Mouse (Mus musculus) heart, postnatal 36 days (tissue): ENCODE results near the gene Yars. TPM values are rescaled to one million over a fixed set of nuclear protein-coding genes. Genes with fewer than 3 reads are reported as not detected.
A peak's percentile ranks its signal among the peaks of the same experiment; 100 is the strongest.

Experiments used
- DNase-seq, 2 experiments: peaks; one replicate each; pipeline ENCODE4 v3.0.0; 2021 to 2022
- intact Hi-C: fragments of 180-260 bp; cut with DNase I; formaldehyde crosslinking; loops from one replicate; pipeline ENCODE4 v1.15.1; 2025
- total RNA-seq, 2 experiments: library from RNA; stranded (reverse); gene quantifications; 2 replicates each; pipeline ENCODE4 v1.2.3; 2021

Gene Yars
- total RNA-seq, 2 experiments from 2014 or later = 26.3 to 31.0 TPM

DNA sequence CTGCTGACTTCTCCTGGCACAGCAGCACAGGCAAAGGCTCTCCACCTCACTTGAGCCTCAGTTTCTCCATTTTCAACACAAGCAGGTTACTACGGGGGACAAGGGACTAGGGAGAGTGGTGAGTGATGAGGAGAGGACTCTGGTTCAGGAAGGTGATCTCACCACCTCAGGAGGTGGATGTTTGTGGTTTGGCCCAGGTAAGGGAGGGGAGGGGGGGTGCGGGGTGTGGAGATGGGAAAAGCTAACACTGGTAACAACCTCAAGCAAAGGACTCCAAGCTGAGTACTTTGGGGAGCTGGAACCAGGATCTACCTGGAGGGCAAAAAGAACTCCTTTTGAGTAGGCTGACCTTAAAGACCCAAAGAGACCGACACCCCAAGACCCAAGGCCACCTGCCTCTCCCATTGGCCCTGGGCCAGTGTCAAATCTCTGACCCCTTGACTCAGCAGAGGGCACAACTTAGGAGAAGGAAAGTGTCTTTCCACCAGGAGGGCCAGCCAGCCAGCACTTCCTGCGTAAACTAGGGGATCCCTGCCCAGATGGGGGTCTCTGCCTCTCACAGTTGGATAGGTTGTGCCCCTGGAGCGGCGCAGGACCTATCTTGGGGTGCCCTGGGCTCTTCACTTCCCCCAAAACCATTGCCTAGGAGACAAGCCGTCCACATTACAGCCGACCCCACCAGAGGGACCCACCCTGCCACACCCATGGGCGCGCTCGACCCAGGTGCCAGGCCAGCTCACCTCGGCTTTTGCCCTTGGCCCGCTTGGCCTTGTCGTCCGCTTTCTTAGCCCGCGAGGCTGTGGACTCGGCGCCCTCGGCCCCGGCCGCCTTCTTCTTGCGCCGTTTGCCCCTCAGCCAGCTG, 58.1 kb downstream of the Yars start:
- intact Hi-C loops = loop anchor here (2.0 kb wide), 1 partner anchor 27 kb away; no protein-coding TSS in a partner anchor
- DNase-seq = no peak

GRCm38 (mm10) chr4:129248243-129248767, 58.7 kb downstream of the Yars start:
- intact Hi-C loops = no loop called here

GRCm38 (mm10) chr4:129249288-129249687, 59.7 kb downstream of the Yars start:
- intact Hi-C loops = no loop called here
- no peak for DNase-seq

More at GRCm38 (mm10) chr4:129248243-129248767, 58.7 kb downstream of the Yars start:
- peak in 1 of 2 experiments; percentile 49 for DNase-seq

DNA sequence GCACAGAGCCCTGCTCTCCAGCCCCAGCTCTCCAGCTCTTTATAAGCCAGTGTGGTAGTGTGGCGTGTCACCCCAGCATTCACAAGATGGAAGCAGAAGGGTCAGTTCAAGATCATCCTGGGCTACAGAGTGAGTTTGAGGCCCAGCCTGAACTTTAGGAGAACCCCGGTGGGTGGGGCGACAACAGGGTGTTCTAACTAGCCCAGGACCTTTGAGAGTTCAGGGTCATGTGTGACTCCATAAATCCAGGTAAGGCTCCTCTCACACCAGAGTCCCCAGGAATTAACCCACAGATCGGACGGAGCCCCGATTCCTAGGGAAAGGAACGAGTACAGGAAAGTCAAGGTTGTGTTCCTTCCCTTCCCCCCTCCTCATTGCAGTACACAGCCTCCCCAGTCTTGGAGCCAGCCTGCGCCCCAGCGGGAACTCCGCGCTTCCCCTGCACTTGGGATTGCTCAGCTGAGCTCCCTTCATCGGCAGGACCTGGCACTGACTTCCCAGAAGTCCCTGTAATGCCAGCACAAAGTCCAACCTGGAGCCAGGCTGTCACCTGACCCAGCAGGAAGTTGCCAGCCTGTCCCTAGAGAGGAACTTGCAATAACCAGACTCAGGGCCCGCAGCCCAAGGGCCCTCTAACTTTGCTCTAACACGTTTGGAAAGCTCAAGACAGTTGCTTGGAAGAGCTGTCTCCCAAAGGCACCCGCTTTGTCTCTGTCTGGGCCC, 61.4 kb downstream of the Yars start:
- DNase-seq = no peak
- intact Hi-C loops = no loop called here

GRCm38 (mm10) chr4:129251482-129252125, 62.0 kb downstream of the Yars start:
- intact Hi-C loops = no loop called here

DNA sequence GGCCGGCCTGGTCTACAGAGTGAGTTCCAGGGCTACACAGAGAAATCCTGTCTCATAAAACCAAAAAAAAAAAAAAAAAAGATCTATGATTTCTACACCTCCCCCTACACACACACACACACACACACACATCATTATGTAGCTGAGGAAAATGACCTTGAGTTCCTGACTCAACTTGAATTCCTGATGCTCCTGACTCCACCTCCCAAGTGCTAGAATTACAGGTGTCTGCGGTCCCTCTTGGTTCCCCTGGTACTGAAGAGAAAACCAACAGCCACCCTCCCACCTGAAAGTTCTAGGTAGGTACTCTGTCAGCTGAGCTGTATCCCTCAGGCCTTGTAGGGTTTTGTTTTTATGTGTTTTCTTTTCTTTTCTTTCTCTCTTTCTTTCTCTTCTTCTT, 62.9 kb downstream of the Yars start:
- intact Hi-C loops = no loop called here
- DNase-seq = no peak

More at GRCm38 (mm10) chr4:129251482-129252125, 62.0 kb downstream of the Yars start:
- DNase-seq = no peak

- intact Hi-C loops = no loop called here
- no peak for DNase-seq
Observed at GRCm38 (mm10) chr4:129254571-129254970, 65.0 kb downstream of the Yars start.

DNA sequence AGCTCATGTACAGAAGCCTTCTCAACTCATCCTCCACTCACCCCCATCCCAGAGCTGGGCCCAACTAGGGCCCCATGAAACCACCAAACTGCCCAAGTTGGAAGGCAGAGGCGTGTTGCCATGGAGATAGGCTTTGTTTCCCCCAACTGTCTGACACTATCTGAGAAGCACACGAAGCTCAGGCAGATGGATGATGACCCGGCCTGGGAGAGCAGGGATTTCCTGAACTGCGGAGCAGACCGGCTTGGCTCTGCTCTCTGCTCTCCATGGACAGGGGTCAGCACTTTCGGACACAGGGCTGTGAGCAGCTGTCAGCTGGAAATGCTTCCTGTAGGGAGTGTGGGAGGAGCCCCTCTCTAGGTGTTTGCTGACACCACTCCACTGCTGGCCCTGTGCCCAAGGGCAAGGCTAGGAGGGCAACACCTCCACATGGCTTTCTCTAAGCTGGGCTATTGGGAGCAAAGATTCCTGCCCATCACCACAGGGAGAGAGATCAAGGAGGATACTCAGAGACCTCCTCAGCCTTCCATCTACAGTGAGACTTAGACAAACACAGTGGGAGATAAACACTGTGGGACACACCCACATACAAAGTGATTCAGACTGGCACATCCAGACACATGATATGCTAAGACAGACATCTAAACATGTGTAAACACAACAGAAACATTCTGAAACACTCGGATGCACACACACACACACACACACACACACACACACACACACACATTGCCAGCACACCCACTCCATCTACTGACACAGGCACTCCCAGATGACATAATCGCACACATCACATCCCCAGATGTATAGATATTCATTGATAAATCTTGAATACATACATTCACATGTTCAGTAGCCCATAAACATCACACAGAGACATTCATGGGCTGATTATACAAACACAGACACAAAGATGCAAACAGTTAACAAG, 67.2 kb downstream of the Yars start:
- intact Hi-C loops = no loop called here
- DNase-seq = peak in 1 of 2 experiments; percentile 28

DNA sequence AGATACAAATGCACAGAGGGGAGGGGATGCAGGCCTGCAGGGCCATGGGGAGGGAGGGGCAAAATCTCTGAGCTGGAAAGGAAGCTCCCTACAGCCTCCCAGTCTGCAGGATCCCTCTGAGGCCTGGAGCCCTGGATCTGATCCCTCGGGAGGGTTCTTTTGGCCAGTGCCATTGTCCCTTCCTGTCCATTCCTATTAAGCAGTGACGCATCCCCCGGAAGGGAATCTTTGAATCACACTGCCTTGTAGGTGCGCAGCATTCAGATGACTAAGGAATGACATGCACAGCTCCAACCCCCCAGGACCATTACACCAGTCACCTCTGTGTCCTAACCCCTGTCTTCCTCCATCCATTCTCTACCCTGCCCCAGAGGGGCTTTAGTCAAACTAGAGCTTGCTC, 69.5 kb downstream of the Yars start:
- no peak for DNase-seq
- intact Hi-C loops = no loop called here

DNA sequence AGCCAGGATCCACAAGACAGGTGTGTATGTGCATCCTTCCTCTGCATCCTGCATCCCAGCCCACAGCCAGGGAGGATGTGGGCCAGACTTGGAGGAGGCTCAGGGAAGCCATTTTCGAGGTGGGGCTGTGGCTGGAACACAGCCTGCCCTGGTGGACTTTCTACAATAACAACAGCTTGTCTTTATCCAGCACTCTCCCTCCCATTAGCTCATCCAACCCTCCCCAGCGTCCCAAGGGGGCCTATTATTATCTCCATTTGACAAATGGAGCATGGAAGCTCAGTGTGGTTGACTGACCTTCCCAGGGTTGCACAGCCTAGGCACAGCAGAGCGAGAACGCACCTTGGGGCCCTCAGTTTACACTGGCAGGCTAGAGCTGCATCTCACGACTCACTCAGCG, 71.1 kb downstream of the Yars start:
- peak; percentile 36 to 49 for DNase-seq

DNA sequence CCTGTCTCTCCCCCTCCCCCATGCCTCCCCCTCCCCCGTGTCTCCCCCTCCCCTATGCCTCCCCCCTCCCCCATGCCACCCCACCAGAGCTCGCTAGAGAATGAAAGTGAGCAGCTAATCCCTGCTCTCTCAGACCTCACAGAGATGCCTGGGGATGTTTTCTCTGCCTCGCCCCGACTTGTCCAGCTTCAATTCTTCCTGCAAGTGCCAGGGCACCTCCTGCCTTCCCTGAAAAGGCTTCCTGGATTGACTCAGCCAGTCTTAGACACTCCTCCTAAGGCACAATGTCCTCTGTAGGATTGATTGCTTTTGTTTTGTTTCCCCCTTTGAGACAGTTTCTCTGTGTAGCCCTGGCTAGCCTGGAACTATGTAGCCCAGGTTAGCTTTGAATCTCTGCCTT, 71.6 kb downstream of the Yars start, which contains the start of gene C77080:
C77080 (minus strand) TSS at position 209 of the 400 bp plus-strand sequence.
- intact Hi-C loops = loop anchor here (5.0 kb wide), 1 partner anchor 34 kb away; no protein-coding TSS in a partner anchor
- no peak for DNase-seq

More for the DNA sequence above, 71.1 kb downstream of the Yars start:
- intact Hi-C loops = loop anchor here (5.0 kb wide), 1 partner anchor 33 kb away; no protein-coding TSS in a partner anchor

DNA sequence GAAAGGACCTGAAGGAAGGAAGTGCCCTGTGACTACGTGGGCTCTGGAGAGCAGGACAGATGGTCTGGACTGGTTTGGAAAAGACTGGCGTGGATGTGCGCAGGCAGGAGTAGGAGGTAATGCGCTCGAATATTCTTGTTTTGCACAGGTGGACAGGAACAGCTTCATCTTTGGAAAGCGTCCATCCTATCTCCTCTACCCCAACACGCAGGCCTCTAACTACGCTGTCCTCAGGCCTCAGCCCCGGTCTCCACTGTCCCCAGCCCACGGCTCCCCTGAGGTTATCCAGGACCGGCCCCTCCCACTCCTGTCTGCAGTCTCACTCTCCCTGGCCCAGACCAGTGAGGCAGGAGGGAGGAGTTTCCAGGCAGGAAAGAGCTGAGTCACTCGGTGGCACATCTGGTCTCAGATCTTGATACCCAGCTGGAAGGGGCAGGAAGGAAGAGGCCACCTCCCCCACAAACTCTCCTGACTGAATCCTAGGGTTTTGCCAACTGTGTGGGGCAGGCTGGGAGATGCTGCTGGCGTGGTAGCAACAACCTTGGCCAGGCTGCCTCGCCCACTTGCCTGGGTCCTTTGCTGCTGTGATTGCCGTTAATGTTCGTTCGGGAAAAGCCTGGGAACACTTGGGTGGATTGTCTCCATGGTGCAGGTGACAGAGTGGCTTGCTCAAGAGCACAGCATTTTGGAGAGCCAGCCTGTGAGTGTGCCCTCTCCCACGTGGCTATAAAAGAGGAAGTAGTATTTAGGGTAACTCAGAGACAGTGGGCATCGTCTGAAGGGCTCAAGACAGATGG, 73.9 kb downstream of the Yars start:
- DNase-seq = peak; percentile 44 to 51
- intact Hi-C loops = loop anchor here (5.0 kb wide), 1 partner anchor 36 kb away; no protein-coding TSS in a partner anchor

GRCm38 (mm10) chr4:129266191-129266590, 76.6 kb downstream of the Yars start:
- no peak for DNase-seq
- intact Hi-C loops = no loop called here

DNA sequence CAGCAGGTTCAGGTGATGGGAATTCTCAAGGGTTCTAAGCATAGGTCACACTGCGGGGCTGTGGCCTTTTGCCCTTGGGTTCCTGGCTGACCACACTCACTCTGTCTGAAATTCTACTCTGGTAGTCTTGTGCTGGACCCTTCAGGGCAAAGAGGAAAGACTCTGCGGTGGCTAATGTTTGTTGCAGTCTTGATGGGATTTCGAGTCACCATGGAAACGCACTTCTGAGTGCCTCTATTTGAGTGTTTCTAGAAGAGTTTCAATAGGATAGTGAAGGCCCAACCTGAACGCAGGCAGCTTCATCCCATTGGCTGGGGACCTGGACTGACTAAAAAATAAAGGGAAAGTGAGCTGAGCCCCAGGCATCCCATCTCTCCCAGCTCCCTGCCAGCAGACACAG, 77.3 kb downstream of the Yars start:
- no peak for DNase-seq
- intact Hi-C loops = no loop called here

GRCm38 (mm10) chr4:129268698-129269097, 79.1 kb downstream of the Yars start:
- DNase-seq = no peak
- intact Hi-C loops = no loop called here
